Mouse (Mus musculus) spleen, adult 2 months (tissue): ENCODE results near the gene Ubiad1.

Experiments
- CTCF ChIP-seq: fragments of 200-500 bp; IDR thresholded peaks from 2 replicates; pipeline ENCODE4 v1.5.1; 2011; ENCODE audit warnings: mild to moderate bottlenecking, inconsistent platforms; ENCODE audit not compliant: insufficient read depth, insufficient read length, insufficient replicate concordance; ENCODE audit errors: extremely low read depth
- POLR2A ChIP-seq: fragments of 200-500 bp; IDR thresholded peaks from 2 replicates; pipeline ENCODE4 v1.6.1; 2011; ENCODE audit warnings: low read depth, low read length, inconsistent platforms

DNA sequence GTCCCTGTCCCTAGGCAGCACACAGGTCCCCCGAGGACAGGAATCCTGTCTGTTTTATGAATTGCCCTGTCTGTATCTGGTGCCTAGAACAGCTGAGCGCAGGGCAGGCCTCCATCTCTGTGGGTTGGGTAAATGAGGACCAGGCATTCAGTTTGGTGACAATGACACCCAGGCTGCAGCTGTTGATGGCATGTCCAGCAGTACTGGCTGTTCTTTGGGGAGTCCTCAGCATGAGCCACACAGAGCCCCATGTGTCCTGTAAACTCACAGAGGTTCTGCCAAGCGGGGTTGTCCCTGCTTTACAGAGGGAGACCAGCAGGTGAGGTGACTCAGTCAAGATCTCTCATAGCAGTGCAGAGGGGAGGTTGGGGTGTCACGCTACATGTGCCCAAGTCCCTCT, 47.5 kb downstream of the Ubiad1 start:
- TF ChIP-seq CTCF = no peak
- no peak for TF ChIP-seq POLR2A
